Mouse (Mus musculus) megakaryocyte, embryonic 14.5 days (primary cell): ENCODE measurements around the gene Astn1.

Experiments used
- FLI1 ChIP-seq: IDR thresholded peaks from 2 replicates; pipeline ENCODE4 v1.6.1; 2012; ENCODE audit warnings: low read length, inconsistent platforms, mixed read lengths
- GATA1 ChIP-seq: IDR thresholded peaks from 3 replicates; pipeline ENCODE4 v1.6.1; 2012; ENCODE audit warnings: mixed read lengths, low read length, inconsistent platforms, borderline replicate concordance

DNA sequence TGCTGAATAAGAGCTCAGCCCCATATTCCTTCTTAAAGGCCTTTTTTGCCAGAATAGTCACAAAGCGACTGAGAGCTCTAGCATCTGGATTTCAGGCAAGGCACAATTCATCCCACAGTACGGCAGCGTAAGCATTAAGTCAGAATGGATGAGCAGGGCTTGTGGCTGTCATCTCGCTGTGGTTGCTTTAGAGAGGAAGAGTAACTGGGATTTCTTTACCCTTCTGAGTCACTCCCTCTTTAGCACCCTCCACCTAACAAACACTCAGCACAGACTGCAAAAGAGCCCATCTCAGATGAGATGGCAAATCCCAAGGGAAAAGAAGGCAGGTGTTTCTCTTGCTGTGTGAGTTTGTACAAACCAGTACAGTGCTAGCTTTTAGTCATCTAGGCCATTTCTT is 183.0 kb downstream of the Astn1 start:
- TF ChIP-seq GATA1 (no peak), FLI1 (no peak)
